Mouse (Mus musculus): Measurements from ENCODE around the gene Gm7347. TPM values are rescaled to one million over a fixed set of nuclear protein-coding genes. Genes with fewer than 3 reads are reported as not detected.
"Not testable (repeated sequence)": the region's sequence is repeated elsewhere in the genome, so short reads cannot be mapped to it uniquely, and the experiment has no call there.

Gene Gm7347
- polyA plus RNA-seq, 1 experiment from 2014 or later = 0.09 TPM

- ATAC-seq (ENCODE audit: low FRiP score, low TSS enrichment); H3K27ac ChIP-seq (replicated peaks; ENCODE audit: low read depth, low read length); H3K9me3 ChIP-seq (ENCODE audit: control insufficient read depth, low read length); H3K27me3 ChIP-seq (ENCODE audit: control insufficient read depth, insufficient read depth, low read length); DNase-seq; H3K4me2 ChIP-seq (ENCODE audit: low read length); H3K4me3 ChIP-seq (replicated peaks; ENCODE audit: low read depth, low read length); H3K9ac ChIP-seq (replicated peaks; ENCODE audit: low read length); H3K4me1 ChIP-seq (ENCODE audit: control insufficient read depth, insufficient read depth, low read length); H3K36me3 ChIP-seq (ENCODE audit: control insufficient read depth, insufficient read depth, low read length): not testable (repeated sequence)
- 92% methylated on average over 1 of the region's 2 CpGs for WGBS
These were observed 53.7 kb downstream of the Gm7347 start, which contains the start of gene Gm1979 for GRCm38 (mm10) chr5:26004698-26005097. Gene Gm1979 (minus strand): TSS chr5:26004798.

Other genes starting within 250 kb of the Gm7347 start
- gene Gm21663, start 116.2 kb downstream of the Gm7347 start, polyA plus RNA-seq (2014; fragmentation: Nextera tagmentation; extraction: Ambion mirVana) = not detected in 2 replicates
- gene Gm21671, start 104.2 kb downstream of the Gm7347 start, polyA plus RNA-seq (2014; fragmentation: Nextera tagmentation; extraction: Ambion mirVana) = 0.09 and 0.18 TPM in 2 replicates
- 0.18 TPM in 1 of 2 replicates, not detected in the other for gene Gm21680, start 85.9 kb downstream of the Gm7347 start, polyA plus RNA-seq (2014; fragmentation: Nextera tagmentation; extraction: Ambion mirVana)
- 0.28 TPM in 1 of 2 replicates, not detected in the other for gene Gm21698, start 69.9 kb downstream of the Gm7347 start, polyA plus RNA-seq (2014; fragmentation: Nextera tagmentation; extraction: Ambion mirVana)
- gene Gm1979, start 53.8 kb downstream of the Gm7347 start, polyA plus RNA-seq (2014; fragmentation: Nextera tagmentation; extraction: Ambion mirVana) = 0.19 and 0.36 TPM in 2 replicates
- 0.11 TPM in 1 of 2 replicates, not detected in the other for gene Gm5862, start 35.7 kb downstream of the Gm7347 start, polyA plus RNA-seq (2014; fragmentation: Nextera tagmentation; extraction: Ambion mirVana)
- gene Speer4a, start 19.0 kb downstream of the Gm7347 start, polyA plus RNA-seq (2014; fragmentation: Nextera tagmentation; extraction: Ambion mirVana) = 0.22 TPM in 1 of 2 replicates, not detected in the other
- gene Gm10471, start 30.7 kb upstream of the Gm7347 start, polyA plus RNA-seq (2014; fragmentation: Nextera tagmentation; extraction: Ambion mirVana) = 0.18 TPM in 1 of 2 replicates, not detected in the other
- gene 5031410I06Rik, start 46.8 kb upstream of the Gm7347 start, polyA plus RNA-seq (2014; fragmentation: Nextera tagmentation; extraction: Ambion mirVana) = 0.24 and 0.32 TPM in 2 replicates
- gene Gm10220, start 62.8 kb upstream of the Gm7347 start, polyA plus RNA-seq (2014; fragmentation: Nextera tagmentation; extraction: Ambion mirVana) = 0.11 TPM in 1 of 2 replicates, not detected in the other
- 0.23 and 0.28 TPM in 2 replicates for gene Gm7361, start 199.1 kb upstream of the Gm7347 start, polyA plus RNA-seq (2014; fragmentation: Nextera tagmentation; extraction: Ambion mirVana)